Mouse (Mus musculus) bone marrow, adult 2 months (tissue): ENCODE measurements around the gene Rsph10b. TPM values are rescaled to one million over a fixed set of nuclear protein-coding genes. Genes with fewer than 3 reads are reported as not detected.

ENCODE experiments used
- H3K27ac ChIP-seq: fragments of 200-500 bp; 2 replicates; pipeline ENCODE4 v1.5.1; 2012; ENCODE audit warnings: low read depth, mild to moderate bottlenecking, control low read depth, inconsistent platforms, low read length; ENCODE audit not compliant: control insufficient read depth, poor library complexity, insufficient read depth
- H3K4me1 ChIP-seq: fragments of 200-500 bp; 2 replicates; pipeline ENCODE4 v1.6.1; 2011; ENCODE audit warnings: low read length; ENCODE audit not compliant: control insufficient read depth, insufficient read depth
- H3K4me3 ChIP-seq: fragments of 200-500 bp; replicated peaks from 2 replicates; pipeline ENCODE3; 2011; ENCODE audit warnings: mild to moderate bottlenecking, low read depth, low read length, control low read depth; ENCODE audit not compliant: control insufficient read depth
- CTCF ChIP-seq: fragments of 200-500 bp; IDR thresholded peaks from 2 replicates; pipeline ENCODE4 v1.5.1; 2011; ENCODE audit warnings: low read length, control low read depth; ENCODE audit not compliant: control insufficient read depth, insufficient read depth
- POLR2A ChIP-seq: fragments of 200-500 bp; IDR thresholded peaks from 2 replicates; pipeline ENCODE4 v1.6.1; 2011; ENCODE audit warnings: low read depth, mild to moderate bottlenecking, control low read depth, low read length, borderline replicate concordance; ENCODE audit not compliant: control insufficient read depth
- WGBS: fragments of 180-500 bp; shearing (Covaris S2); methylation state at CpG from one replicate; pipeline ENCODE4 v1.1.7; 2018; 5-methylcytosine and 5-hydroxymethylcytosine counted together
- polyA plus RNA-seq: library from polyadenylated mRNA; stranded (reverse); fragments of >200 nt; gene quantifications from 2 replicates; pipeline ENCODE4 v1.2.4, GENCODE M21; 2011; ENCODE audit warnings: low replicate concordance; ENCODE audit not compliant: missing spikeins, insufficient read depth, insufficient read length

Rsph10b gene
- polyA plus RNA-seq, 1 experiment = 4.8 TPM

DNA sequence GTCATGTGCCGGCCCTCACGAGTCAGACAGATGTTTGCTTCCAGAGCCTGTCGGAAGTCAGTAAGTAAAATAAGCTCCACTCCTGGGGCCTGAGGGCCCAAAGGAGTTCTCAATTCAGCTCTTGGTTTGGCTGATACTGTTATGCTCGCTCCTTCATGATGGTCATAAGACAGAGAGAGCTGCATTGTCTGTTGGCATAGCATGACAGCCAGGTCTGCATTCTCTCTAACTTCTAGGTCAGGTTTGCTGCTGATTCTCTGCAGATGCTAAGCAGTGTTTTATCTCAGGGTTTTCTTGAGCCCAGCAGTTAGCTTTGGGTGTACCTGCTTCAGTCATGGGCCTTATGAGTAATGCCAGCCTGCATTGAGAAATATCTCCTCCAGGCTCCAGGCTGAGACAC is 3.5 kb upstream of the Rsph10b start:
- 92% methylated on average over 4 of the region's 4 CpGs for WGBS
- no peak overlapping the region for H3K4me3 ChIP-seq

DNA sequence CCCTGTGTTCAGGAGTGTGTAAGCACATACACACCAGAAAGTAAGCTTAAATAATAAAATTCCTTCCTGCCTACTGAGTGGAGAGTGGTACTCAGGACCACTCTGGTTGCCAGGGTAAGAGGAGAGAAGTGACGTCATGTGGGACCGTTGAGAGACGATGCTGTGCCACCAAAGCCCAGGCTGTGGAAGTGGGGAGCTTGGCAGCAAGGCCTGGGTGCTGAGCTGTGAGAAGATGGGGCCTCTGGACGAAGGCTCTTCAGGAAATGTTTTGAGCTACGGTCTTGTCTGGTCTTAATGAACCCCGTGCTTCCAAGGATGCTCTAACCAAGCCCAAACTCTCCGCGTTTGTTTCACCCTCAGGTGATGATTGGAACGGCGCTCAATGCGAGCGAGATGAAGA is 2.2 kb upstream of the Rsph10b start:
- no peak overlapping the region for H3K27ac ChIP-seq

More for the DNA sequence above, 3.5 kb upstream of the Rsph10b start:
- TF ChIP-seq CTCF = no peak
- TF ChIP-seq POLR2A = no peak
- Histone ChIP-seq H3K27ac (no peak overlapping the region), H3K4me1 (no peaks in the 10 kb centered on the region; the same call in 1 of the 2 replicates)

DNA sequence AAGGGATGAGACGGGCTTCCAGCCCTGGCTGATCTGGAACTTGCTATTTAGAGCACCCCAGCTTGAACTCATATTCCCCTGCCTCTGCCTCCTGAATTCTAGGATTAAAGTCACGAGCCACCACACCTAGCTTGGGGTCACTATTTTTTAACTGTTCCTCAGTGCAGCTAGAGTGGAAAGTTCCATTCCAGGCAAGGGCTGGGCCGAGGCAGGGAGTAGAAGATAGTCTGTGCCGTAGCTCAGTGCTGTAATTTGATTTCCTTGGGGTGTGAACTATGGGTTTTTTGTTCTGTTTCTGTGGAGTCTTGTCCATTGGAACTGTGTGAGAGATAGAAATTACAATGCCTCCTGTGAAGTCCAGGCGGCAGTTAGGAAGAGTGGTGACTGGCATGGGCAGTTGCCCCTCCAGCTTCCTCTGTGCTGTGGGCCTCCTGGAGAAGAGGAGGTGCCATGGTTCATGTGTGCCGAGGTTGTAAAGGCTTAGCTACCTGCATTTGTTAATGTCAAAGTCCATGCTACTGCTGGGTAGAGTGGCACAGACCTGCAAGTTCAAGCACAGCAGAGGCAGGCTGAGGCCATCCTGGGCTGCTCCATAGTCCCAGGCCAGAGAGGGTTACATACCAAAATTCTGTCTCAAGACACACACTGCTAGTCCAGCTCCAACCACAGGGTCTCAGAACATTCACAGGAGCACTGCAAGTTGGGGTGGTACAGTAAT is 813 bp upstream of the Rsph10b start:
- 82% methylated on average over 6 of the region's 6 CpGs for WGBS
- Histone ChIP-seq H3K4me3 (no peak overlapping the region), H3K27ac (no peak overlapping the region), H3K4me1 (no peaks in the 10 kb centered on the region)
- no peak for TF ChIP-seq POLR2A
- no peak for TF ChIP-seq CTCF

More for the DNA sequence above, 2.2 kb upstream of the Rsph10b start:
- Histone ChIP-seq H3K4me1 (no peaks in the 10 kb centered on the region), H3K4me3 (no peak overlapping the region)
- WGBS = 94% methylated on average over 12 of the region's 12 CpGs
- no peak for TF ChIP-seq CTCF
- no peak for TF ChIP-seq POLR2A

DNA sequence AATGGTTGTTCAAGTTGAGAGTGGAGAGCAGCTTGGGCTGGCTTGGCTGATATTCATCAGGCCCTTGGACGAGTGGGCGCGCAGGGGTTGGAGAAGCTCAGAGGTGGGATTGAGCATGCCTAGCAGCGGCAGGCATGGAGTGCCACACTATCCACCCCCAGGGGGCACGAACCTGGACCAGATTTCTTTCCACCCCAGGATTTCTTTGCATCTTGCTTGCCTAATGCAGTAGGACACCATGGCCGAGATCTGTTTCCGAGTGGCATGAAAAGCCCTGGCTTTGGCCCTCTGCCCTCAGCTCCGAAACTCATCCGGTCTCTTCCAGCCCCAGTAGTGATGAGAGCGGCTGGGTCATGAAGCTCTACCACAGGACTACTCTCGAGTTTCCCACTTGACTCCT is 579 bp downstream of the Rsph10b start:
- Histone ChIP-seq H3K4me1 (no peaks in the 10 kb centered on the region), H3K27ac (no peak overlapping the region), H3K4me3 (no peak overlapping the region)
- 91% methylated on average over 11 of the region's 11 CpGs for WGBS
- TF ChIP-seq CTCF (no peak), POLR2A (no peak)

DNA sequence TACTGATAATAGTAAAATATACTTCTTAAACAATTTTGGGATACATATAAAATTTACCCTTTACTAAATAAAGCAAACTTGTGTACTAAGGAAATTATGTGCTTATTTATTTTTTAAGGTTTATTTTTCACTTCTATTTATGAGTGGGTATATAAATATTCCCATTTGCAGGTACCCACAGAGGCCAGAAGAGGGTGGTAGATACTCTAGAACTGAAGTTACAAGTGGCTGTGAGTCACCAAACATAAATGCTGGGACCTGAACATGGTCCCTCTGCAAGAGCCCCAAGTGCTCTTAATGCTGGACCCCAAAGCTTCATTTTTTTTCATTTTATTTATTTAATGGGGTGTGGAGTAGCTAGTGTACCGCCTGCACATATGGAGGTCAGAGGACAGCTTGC is 1.0 kb downstream of the Rsph10b start:
- TF ChIP-seq POLR2A (no peak), CTCF (no peak)
- Histone ChIP-seq H3K27ac (no peak overlapping the region), H3K4me3 (no peak overlapping the region), H3K4me1 (no peaks in the 10 kb centered on the region)
- WGBS = 87% methylated on average over 1 of the region's 1 CpGs

DNA sequence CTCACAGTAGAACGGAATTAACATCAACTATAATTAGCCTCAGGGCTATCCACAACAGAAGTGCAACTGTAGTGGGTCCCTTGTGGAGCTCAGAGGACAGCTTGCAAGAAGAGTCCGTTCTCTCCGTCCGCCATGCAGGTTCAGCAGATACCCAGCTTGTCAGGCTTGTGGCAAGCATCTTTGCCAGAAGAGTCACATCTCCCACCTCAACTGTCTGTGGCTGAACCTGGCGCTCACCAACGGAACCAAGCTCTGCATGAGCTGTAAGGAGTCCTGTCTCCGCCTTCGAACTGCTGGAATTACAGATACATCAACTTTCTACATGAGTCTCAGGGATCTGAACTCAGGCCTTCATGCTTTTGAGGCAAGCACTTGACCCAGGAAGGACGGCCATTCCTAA is 3.3 kb downstream of the Rsph10b start:
- TF ChIP-seq CTCF = no peak
- TF ChIP-seq POLR2A = no peak
- no peaks in the 10 kb centered on the region for H3K4me1 ChIP-seq
- 81% methylated on average over 9 of the region's 9 CpGs for WGBS
- H3K4me3 ChIP-seq = no peak overlapping the region
- no peak overlapping the region for H3K27ac ChIP-seq

DNA sequence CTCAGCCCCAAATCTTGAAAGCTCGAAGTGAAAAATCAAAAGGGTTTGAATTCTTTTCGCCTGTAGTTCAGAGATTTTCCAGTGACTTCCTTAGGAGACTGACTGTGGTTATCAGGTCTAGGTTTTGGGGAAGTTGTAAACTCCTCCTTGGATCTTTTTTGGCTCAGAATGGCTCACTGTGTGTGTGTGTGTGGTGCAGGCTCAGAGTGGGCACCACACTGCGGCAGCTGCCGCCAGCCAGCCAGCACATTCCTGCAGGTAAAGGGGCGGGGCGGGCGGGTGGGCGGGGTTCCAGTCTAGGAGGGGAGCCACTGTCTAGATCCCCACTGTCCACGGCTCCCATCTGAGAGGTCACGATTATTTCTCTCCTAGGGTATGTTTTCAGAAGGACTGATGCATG is 8.8 kb downstream of the Rsph10b start:
- Histone ChIP-seq H3K4me3 (no peak overlapping the region), H3K4me1 (no peaks in the 10 kb centered on the region), H3K27ac (no peak overlapping the region)
- TF ChIP-seq CTCF = no peak
- TF ChIP-seq POLR2A = no peak
- 8% methylated on average over 10 of the region's 10 CpGs for WGBS

DNA sequence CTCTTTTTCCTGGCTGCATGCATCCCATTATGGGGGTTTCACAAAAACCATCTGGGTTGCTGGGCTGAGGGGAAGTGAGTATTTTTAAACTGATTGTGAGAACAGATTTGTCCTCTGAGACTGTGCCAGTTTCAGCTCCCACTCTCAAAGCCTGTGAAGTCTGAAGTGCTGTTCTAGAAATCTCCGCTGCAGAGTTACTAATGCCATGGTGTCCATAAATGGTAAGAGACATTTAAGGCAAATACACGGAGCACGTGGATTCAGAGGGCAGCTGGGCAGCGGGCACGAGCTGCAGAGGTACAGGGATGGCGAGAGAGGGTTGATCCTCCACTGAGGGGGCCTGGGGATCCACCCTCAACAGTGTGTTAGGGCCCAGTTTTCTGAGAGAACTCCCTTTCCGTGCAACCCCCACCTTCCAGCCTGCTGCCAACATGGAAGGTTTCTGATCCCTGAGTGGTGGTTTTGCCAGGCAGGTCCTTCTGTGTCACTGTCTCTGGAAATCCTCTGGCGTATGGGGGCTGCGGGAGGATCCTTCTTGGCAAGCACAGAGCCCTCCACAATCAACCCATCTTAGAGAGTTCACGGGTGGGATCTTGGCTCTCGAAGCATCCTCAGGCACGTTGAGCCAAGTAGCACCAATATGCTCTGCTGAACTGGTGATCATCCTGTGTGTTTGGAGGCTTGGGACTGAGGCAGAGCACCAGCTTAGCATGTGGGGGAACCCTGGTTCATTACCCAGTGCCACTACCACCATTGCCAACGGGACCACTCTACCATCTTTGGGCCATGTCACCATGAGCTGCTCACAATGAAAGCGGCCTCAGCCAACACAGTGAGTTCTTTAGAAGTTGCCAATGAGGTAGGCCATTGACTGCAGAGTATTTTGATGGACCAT is 10.6 kb downstream of the Rsph10b start:
- Histone ChIP-seq H3K4me3 (no peak overlapping the region), H3K27ac (no peak overlapping the region), H3K4me1 (no peaks in the 10 kb centered on the region)
- TF ChIP-seq POLR2A = no peak
- no peak for TF ChIP-seq CTCF
- 83% methylated on average over 14 of the region's 14 CpGs for WGBS

DNA sequence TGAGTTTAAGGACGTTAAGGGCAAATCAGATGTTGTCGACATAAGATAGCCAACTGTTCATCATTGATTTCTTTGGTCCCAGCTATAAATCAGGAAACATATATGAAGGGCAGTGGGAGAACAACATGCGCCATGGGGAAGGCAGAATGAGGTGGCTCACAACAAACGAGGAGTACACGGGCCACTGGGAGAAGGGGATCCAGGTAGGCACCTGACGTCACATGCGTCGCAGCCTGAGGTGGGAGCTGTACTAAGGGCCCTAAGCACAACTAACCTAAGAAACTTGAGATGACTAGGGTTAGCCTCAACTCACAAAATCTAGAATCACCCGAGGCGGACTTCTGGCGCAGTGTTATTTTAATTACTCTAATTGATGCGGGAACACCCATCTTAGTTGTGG is 15.5 kb downstream of the Rsph10b start:
- Histone ChIP-seq H3K4me3 (no peak overlapping the region), H3K27ac (no peak overlapping the region), H3K4me1 (no peaks in the 10 kb centered on the region)
- TF ChIP-seq POLR2A (no peak), CTCF (no peak)
- 83% methylated on average over 12 of the region's 12 CpGs for WGBS
